Mouse (Mus musculus): ENCODE results near the gene Fuca2.
A peak's percentile ranks its signal among the peaks of the same experiment; 100 is the strongest.

Fuca2 gene

DNA sequence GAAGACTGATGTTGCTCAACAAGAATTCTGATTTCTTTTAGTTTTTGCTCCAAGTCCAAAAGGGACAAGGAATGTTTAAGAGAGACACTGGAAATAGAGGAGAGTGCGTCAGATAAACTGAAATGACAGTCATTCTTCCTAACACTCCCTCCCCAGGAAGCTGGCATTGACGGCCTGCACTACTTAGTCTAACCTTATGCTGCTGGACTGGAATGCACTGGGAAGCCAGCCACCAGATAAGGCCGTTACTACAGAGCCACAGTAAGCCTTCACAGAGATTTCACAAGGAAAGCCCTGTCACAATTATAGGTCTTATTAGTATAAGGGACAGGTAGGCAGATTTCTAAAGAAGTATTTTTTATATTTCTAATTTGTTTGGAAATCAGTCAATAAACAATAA lies 35.4 kb downstream of the Fuca2 start:
- DNase-seq (ENCODE audit: low read depth, low spot score): no peak

GRCm38 (mm10) chr10:13536706-13537105 lies 37.4 kb downstream of the Fuca2 start:
- no peak for DNase-seq (ENCODE audit: low read depth, low spot score)

GRCm38 (mm10) chr10:13539769-13540333 lies 40.5 kb downstream of the Fuca2 start:
- DNase-seq (ENCODE audit: low read depth, low spot score): no peak

GRCm38 (mm10) chr10:13541721-13542120 lies 42.4 kb downstream of the Fuca2 start:
- no peak for DNase-seq (ENCODE audit: low read depth, low spot score)

GRCm38 (mm10) chr10:13552646-13553497 lies 53.5 kb downstream of the Fuca2 start, which contains the start of the genes Adat2 and Pex3:
Gene Adat2, plus strand, starts transcription at chr10:13552894.
Gene Pex3, minus strand, starts transcription at chr10:13553142.
- DNase-seq (ENCODE audit: low read depth, low spot score): peak; percentile 93

- DNase-seq (ENCODE audit: low read depth, low spot score): no peak
These were observed 54.2 kb downstream of the Fuca2 start for GRCm38 (mm10) chr10:13553498-13553985.

DNA sequence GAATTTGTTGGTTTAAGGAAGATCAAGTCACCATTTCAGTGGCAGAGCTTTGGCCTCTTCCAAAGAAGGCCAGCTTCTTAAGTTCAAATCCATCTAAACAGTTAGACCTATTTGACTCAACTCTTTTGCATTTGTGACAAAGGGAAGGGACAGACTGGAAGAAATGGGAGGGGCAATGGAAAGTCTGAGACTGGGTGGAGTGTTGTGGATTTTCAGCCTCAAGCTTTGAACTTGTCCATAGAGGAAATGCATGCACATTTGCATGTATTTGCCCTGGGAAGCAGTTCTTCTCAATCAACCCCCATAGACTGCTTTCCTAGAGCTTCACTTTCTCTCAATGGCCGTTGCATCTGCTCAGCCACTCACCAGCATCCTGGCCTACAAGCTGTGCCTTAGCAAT lies 55.0 kb downstream of the Fuca2 start:
- no peak for DNase-seq (ENCODE audit: low read depth, low spot score)

DNA sequence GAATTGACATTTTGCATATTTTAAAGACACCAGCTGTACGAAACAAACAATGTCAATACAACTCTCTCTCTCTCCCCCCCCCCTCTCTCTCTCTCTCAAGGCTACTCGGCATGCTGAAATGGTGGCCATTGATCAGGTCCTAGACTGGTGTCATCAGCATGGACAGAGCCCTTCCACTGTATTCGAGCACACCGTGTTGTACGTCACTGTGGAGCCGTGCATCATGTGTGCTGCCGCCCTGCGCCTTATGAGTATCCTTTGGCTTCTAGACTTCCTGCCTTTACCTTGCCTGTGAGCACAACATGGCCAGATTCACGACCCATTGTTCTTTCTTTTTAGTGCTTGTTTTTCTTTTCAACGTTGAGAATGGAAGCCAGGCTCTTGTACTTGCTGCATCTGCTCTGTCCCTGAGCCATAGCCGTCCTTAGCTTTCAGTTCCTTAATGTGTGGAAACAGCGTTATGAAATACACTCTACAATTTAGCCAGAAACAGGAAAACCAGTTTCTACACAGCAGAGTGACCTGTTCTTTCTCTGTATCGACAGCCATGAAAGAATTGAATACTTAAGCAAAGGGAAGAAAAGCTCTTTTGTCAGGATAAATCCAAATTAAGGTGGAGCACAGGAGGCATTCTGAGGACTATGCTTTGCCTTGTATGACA lies 60.8 kb downstream of the Fuca2 start:
- DNase-seq (ENCODE audit: low read depth, low spot score): no peak

DNA sequence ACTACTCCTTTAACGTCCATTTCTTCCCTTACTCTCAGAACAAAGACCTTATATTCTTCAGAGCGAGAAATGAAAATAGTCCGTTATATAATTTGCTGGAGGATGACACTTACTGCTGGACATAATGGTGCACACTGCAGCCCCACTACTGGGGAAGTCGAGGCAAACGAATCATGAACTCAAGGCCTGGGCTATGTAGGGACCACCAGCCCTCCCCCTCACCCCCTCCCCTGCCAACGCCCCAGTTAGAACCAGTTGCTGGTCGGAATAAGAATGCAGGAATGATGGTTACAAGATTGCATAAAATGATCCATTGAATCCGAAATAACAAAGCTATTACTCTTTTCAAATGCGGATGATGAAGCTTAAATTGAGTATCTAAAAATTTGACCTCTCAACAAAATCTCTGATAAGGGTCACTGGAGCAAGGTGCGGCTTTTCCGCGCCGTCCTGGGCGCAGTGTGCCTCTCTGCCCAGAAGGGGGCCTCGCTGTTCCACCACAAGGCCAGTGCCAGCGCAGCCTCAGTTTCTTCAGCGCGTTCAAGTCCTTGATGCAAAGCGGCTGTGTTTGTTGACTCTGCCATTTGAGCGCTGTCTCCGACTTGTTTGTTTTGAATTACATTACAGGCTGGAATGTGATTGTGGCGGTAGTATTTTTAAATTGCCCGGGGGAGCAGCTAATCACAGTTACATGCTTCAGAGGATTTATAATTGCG lies 65.2 kb downstream of the Fuca2 start:
- DNase-seq (ENCODE audit: low read depth, low spot score): peak; percentile 77

- DNase-seq (ENCODE audit: low read depth, low spot score): no peak
These were observed 65.7 kb downstream of the Fuca2 start for GRCm38 (mm10) chr10:13565080-13565448.

- DNase-seq (ENCODE audit: low read depth, low spot score): no peak
These were observed 67.1 kb downstream of the Fuca2 start for GRCm38 (mm10) chr10:13566393-13566792.

Measured in mesoderm, embryonic 11.5 days (tissue).